Mouse (Mus musculus): ENCODE measurements around the gene Gja5. TPM values are rescaled to one million over a fixed set of nuclear protein-coding genes. Genes with fewer than 3 reads are reported as not detected.

Gja5 gene
- total RNA-seq (2021): 1 to 10 TPM; 1.4 to 4.1 TPM
- long read RNA-seq, experiment 1: 0 reads
- long read RNA-seq, experiment 2, partial matches to known transcripts: 0 of 3 reads
- long read RNA-seq, experiment 2, other reads (novel, unspliced or antisense): 1 of 3 reads

DNA sequence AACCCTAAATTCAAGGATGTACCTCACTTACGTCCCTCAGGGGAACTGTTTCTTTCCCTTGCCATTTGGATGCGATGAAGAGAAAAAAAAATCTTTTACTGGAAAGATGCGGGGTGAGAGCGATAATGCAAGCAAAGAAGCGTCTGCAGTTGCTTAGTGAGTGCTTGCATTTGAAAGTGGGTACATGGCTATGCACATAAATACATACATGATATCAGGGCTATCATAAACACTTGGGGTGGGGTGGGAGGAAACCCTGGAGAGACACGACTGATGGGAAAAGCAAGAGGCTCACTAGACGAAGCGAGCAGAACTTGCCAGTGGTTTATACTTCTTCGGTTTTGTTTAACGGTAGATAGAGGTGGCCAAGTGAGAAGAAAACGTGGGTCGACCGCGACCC lies at the start of gene Gja5:
Gja5 (plus strand) TSS at position 301 of the 400 bp plus-strand sequence.
- no peak for DNase-seq (ENCODE audit: low spot score in 2 of 2)

DNA sequence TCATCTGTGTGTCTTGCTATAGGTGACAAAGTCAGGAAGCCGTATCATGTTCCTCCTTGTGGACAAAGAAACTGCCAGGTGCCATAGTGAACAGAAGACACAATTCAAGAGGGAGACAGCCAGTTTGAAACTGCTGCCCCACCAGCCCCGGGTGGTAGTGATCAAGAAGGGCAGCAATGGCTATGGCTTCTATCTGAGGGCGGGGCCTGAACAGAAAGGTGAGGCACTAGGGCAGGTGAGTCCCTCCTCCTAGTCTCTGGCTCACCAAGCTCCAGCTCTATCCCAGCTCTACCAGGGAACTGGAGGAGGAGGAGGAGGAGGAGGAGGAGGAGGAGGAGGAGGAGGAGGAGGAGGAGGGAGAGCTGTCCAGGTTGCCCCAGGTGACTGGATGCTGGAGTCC lies 48.7 kb upstream of the Gja5 start:
- no peak for DNase-seq (ENCODE audit: low spot score in 2 of 2)

DNA sequence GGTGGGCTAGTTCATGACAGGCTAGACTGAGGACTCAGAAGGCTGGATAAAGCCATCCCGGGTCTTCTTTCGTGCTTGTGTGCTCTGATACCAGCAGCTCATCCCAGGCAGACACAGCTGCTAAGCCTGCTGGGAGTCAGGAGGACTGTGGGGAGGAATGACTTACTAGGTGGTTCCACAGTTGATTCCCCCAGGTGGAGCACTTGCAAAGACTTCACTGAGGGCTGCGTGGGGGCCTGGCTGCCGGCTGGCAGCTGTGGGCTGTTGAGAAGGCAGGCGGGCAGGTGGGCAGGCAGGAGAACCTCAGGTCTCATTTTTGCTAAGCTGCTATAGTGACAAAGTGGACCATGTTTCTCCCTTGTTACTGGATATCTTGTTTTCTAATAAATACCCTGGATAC lies 44.0 kb upstream of the Gja5 start:
- DNase-seq (ENCODE audit: low spot score in 2 of 2): no peak

DNA sequence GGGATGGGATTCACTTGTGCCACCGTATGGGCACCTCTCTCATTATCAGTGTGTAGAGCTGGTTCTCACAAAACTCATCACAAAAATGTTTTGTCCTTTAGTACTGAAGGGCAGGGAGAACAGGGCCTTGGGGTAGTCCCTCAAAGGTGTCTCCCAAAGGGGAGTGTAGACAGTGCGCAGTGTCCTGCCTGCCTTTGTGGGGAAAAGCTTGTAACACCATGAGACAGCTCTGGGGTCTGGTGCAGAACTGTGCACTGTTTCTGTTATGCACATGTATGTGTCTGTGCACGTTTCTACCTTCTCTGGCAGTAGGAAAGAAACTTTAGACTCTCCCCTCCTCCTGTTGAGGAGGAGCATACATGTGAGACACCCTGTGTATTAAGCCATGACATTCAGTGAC lies 36.6 kb upstream of the Gja5 start:
- DNase-seq (ENCODE audit: low spot score in 2 of 2): no peak

DNA sequence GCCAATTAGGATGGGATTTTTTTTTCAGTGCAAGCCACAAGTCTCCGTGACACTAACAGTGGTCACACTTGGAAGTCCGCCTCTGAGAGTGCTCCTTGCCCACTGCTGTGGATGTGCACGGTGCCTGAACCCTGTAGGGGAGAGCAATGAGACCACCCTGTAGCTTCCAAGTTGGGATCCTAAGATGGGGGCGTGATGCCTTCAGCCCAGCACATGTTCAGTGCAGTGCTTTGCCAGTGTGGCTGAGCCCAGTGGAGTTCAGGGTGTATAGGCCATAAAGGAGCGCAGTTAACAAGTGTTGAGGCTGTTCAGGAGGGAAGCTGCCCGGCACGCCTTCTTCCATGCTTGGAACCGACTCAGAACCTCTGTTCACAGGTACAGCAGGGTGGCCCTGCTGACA lies 35.9 kb upstream of the Gja5 start:
- no peak for DNase-seq (ENCODE audit: low spot score in 2 of 2)

DNA sequence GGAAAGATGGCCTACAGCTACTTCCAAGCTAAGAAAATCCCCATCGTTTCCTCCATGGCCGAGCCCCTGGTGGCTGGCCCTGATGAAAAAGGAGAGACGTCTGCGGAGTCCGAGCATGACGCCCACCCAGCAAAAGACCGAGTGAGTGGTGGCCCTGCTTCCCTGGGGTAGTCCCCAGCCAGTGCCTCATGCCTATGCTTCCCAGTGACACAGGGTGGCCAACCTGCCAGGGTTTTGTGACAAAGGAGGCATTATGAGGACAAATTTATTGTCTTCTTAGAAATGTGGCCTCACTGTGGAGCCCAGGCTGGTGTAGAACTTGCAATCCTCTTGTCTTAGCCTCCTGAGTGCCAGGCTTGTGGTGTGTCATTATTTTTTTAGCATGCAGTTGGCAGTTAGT lies 35.4 kb upstream of the Gja5 start:
- no peak for DNase-seq (ENCODE audit: low spot score in 2 of 2)

DNA sequence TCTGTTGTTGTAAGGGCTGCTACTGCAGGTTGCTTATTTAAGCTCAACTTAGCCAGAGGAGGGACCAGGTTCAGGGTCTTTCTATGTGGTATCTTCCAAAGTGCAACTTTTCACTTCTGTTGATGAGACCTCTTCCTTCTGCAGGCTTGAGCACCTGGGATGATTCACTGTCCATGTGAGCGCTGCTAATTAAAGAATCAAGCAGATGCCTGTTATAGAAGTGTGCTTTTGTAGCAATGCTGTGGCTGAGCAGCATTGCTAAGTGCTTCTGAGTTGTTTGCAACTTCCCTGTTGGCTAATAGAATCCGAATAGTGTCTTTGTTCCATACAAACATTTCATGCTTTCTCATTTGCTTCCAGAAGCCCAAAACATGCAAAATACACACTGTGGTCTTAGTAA lies 34.2 kb upstream of the Gja5 start:
- no peak for DNase-seq (ENCODE audit: low spot score in 2 of 2)

DNA sequence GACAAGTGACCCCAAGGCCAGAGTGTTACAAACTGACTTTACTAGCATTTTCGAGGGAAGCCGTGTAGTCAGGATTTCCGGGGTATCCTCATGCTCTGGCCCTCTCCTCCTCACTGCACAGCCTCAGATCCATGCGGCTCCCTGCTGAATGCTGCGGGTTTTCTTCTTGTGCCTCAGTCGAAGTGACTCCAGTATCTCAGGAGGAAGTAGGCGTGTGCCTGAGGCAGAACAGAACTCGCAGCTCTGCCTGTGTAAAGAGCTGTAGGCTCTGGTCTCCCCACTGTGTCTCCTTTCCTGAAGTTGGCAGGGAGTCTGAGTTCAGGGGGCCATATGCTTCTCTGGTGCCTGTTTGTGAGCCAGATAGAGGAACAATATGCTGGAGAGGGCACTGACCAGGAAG lies 33.4 kb upstream of the Gja5 start:
- no peak for DNase-seq (ENCODE audit: low spot score in 2 of 2)

DNA sequence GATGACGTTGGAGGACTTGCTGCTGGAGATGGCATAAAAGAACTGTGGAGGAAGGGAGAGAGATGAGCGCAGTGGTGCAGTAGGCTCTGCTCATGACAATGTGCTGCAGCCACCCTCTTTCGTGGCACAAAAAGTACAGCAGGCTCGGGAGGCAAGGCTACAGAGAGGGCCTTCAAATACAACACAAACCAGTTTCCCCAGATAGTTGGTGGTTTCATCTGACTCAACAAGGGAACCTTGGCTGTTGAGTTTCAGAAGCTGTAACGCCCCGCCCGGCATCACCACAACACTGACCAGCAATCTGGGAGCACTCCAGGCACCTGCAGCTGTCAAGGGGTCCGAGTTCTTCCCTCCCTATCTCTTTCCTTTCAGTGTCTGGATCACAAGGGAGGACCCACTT lies 32.0 kb upstream of the Gja5 start:
- no peak for DNase-seq (ENCODE audit: low spot score in 2 of 2)

DNA sequence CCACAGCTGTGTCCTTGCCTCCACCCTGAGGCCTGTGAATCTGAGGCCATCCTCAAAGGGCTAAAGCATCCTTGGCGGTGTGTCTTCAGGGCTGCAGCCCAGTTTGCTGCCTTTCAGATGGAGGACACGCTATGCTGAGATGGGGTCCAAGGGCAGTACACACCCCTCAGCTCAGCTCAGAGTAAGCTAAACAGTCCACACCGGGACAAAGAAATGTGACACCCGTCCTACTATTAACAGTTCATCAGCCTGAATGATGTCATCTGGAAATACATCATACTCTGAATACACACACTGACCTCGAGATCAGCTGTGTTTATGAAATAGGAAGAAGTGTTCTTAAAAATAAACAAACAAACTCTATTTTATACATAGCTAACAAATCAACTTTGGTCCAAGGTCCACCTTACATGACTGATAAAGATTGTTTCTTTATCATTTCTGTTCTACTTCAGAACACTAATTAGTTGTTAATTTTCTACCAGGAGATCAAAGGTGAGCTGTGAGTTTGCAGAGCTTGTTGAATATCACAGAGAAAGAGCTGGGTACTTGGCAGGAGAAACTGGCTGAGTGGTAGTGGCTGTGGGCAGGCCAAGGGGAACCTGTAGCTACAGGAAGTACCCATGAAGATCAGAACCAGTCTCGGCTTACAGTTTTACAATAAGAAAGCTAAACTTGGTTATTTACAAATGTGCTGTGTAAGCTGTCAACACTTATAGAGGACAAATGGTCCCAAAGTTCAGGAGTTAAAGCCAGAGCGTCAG lies 29.5 kb upstream of the Gja5 start:
- DNase-seq (ENCODE audit: low spot score in 2 of 2): no peak

DNA sequence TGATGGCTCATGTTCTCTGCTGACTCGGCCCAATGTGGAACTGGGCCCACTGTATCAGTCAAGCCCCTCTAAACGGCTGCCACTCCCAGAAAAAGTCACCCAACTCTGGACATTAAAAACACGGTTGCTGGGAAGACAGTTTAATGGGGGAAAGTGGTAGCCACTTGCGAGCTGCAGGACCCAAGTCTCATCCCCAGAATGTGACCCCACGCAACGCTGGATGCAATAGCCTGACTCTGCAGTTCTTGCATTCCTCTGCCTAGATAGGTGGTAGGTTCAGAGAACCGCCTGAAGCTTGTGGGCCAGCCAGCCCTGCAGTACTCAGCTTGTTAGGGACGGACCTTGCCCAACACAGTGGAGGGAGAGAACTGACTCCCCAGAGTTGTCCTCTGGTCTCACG lies 25.0 kb upstream of the Gja5 start:
- DNase-seq (ENCODE audit: low spot score in 2 of 2): no peak

DNA sequence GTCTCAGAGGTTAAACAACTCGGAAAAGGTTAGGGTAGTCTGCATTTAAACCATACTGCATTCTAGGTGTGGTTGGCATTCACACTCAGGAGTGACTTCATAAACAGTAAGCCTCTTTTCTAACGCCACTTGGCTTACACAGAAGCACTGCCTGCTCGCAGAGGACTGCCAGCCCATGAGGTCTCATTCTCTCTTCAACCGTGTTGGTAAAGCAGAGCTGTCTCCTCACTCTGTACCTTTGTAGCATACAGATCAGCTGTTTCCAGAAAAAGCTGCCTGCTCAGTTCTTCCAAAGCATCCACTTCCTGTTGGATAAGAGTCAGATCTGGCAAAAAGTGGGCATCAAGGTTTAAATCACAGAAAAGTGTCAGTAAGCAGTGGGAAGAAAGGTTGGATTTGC lies 24.1 kb upstream of the Gja5 start:
- DNase-seq (ENCODE audit: low spot score in 2 of 2): no peak

DNA sequence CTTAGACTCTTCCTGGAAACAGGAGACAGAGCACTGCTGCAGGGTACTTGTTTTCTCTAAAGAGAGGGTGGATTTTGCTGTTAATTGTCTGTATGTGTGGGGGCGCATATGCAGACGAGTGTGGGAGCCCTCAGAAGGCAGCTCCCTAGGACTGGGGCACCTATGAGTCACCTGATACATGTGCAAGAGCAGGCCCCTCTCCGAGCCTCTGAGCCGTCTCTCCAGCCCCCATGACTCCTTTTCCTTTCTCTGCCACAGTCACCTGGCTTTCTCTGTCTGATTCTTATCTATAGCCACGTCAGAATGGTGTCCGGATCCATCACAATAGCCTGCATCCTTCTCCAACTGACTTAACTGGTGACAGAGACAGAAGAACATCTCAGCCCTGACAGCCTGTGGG lies 22.9 kb upstream of the Gja5 start:
- DNase-seq (ENCODE audit: low spot score in 2 of 2): no peak

DNA sequence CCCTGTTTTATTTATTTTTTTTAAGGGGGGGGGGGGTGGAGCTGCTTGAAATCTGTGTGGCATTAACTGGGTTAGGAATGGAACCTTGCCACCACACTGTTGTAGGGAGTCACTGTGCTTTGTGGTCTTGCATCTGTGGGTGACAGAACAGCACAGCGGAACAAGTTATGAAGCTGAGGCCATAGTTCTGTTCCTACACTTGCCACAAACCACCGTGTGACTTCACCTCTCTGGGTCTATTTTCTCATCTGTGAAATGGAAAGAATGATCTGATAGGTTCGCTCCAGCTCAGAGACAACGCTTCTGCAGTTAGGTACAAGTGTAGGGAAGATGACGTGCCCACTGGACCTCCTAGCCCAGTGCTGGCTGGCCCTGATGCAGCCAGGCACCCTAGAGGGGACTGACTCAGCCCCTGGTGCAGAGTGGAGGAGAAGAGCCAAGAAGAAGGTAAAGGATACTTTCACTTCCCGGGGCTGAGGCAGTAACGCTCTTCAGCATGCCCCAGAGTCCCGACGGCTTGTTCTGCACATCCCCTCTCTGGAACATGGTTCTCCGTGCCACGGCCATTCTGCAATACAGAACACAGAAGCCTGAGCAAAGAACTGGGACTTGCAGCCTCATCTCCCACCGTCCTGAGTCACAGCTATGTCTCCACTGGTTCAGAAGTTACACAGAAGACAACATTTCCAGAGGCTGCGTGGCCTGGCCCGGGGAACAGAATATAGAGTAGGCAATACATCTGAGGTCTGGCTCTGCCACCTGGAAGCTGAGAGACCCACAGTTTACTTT lies 22.2 kb upstream of the Gja5 start:
- DNase-seq (ENCODE audit: low spot score in 2 of 2): no peak

DNA sequence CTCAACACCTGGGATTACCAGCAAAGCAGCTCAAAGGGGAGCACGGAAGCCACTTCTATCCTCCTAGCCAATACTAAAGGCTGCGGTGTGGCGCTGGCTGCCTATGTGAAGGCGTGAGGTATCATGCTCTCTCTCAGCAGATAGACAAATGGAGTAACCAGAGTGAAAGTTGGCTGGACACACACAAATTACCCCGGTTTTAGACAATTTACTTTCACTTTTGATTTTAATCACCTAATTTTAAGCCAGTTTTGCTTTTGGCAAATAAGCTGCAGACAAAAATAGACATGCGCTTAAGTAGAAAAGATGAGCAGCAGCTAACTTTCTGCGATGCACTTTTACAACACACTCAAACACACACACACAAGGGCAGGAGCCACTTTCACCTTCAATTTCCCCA lies 20.8 kb upstream of the Gja5 start:
- no peak for DNase-seq (ENCODE audit: low spot score in 2 of 2)

DNA sequence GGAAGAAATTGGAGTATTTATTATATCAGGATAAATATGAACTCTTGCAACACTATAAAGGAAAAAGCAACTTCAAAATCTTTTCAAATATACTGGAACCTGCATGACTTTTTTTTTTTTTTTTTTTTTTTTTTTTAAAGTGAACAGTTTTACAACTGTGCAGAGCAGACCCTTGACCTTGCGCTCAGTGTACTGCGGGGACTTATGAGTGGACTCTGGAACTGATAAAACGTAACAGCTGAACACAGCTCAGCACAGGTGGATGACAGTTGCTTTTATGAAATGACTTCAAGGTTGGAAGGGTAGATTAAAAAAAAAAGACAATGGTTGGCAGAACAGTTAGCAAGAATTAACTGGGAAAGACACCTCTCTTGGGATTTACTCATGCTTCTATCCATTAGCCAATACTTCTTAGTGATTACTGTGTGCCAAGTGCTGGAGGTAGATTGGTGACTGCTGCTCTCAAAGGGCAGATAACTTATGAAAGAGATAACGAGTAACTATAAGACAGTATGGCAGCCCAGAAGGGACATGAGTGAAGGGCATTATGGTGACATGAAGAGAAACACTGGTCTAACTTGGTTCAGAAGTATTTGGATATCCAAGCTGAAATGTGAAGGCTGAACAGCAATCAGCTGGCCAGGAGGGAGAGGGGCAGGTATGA lies 2.0 kb upstream of the Gja5 start:
- no peak for DNase-seq (ENCODE audit: low spot score in 2 of 2)

DNA sequence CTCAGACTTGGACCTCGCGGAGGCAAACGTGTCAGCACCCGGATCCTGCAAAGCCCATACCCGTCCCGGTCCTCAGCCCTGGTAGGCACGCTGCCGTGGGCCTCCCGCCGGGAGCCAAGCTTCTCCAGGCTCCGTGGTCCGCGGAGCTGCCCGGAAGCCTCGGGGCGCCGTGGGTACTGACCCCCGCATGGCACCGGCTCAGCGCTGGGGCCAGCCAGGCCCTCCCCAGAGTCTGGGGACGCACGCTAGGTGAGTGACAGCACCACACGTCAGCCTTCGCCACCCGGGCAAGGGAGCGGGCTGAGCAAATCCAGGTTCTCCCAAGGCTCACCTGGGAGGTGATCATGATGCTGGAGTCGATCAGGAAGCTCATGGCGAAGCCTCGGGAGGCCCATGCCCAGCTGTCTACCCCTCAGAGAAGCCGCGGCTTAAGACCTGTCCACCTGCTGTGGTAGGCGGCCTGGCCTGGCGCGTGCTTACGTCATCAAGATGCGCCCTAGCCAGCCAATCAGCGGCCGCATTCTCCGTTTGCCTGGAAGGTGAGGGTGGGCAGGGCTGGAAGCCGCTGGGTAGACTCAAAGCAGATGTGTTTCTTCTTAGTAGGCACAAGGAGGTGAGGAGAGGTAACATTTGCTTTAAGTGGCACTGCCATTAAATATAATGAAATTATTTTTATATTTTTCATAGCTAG lies 503 bp downstream of the Gja5 start, which contains the start of gene Gpr89:
Gpr89 (minus strand) TSS at position 496 of the 691 bp plus-strand sequence.
- peak; percentile 94 to 95 for DNase-seq (ENCODE audit: low spot score in 2 of 2)

DNA sequence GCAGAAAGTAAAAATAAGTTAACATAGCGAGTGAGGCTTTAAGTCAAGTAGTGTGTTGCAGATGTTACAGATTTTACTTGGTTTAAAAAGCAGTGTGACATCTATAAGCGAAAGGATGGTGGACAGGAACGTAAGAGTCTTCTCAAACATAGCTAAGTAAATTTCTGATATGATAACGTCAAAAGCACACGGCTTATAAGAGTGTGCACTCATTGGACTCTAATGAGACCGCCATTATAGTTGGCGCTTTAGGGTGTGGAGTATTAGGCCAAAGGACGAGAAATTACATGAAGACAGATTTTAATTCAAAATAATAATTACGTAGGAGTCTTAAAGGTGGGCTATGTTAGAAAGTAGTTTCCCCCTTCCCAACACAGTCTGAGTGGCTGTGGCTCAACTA lies 1.1 kb downstream of the Gja5 start:
- no peak for DNase-seq (ENCODE audit: low spot score in 2 of 2)

DNA sequence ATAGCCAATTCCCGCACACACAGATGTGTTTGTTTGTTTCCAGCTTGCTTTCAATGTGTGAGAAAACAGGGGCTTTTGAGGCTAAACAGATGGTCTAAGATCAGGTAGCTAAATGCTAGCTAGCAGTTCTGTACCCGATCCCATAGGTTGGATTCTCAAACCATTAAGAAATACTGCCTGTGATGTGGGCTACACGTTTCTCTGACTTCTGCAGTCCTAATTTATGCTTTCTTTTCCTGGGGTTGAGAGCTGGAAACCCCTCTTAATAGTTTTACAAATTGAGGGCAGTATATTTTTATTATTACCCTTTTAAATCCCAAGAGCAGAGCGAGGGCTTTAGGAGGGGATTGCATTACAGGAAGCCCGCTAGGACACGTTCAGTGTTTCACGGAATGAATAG lies 16.5 kb downstream of the Gja5 start:
- DNase-seq (ENCODE audit: low spot score in 2 of 2): no peak

DNA sequence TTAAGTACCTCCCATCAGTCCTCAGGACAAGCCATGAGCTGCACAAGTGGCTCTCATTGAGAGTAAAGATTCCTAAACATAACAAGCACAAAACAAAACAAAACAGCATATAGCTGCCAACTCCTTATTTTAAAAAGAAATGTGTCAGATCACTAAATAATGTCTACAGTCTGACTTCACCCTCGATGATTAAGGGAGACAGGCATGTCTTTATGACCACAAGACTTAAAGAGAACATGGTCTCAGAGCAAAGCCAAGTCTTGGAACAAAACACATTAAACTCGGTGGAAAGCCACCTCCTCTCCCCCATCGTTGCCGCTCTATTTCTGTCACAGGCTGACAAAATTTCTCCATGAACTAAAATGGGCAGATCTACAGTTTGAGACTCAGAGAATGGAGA lies 20.1 kb downstream of the Gja5 start:
- no peak for DNase-seq (ENCODE audit: low spot score in 2 of 2)

DNA sequence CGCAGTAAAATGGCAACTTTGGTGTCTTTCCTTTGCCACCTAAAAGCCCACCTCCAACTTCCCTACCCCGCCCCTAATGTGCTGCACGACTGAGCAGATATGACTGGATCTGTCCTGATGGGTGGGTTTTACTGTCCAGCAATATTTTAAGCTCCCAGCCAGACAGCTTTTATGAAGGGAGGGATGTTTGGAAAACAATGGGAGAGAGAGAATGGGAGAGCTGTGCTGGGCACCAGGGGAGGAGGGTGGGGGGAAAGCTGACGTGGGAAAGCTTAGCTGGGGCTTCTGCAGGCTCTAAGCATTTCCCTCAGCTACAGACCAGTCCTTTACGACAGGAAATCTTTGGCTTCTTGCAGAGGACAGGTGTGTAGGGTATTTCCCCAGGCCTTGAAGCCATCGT lies 21.4 kb downstream of the Gja5 start, which contains the start of gene Gja8:
Gja8 (minus strand) TSS at position 101 of the 400 bp plus-strand sequence.
- no peak for DNase-seq (ENCODE audit: low spot score in 2 of 2)
